Mouse (Mus musculus): ENCODE measurements at regions not wholly inside any gene's neighbourhood (a gene's known extent, or its start where the extent isn't known, plus 50 kb on each side); places are given as distances from the start of the nearest gene placed in this dataset.

GRCm38 (mm10) chr12:58901931-58902330 lies 109.9 kb downstream of the Sec23a start:
- no peak for DNase-seq (ENCODE audit: low spot score in 2 of 2)

DNA sequence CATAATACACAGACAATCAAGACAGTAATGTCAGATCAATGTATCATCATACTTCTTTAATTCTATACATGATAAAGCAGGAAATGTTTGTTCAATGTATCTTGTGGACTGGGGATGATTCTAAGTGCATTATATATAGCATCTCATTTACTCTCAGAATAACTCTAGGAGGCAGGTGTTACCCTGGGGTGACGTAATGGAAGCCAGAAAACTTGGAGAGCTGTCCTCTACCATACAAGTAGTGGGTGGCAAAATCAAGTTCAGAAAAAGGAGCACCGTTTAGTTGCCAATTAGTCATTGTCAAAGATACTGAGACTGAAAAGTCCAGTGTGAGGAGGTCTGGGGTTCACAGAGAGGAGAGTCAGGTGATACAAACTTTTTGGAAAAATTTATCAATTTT lies 136.0 kb downstream of the Sec23a start:
- no peak for DNase-seq (ENCODE audit: low spot score in 2 of 2)

- no peak for DNase-seq (ENCODE audit: low spot score in 2 of 2)
These were observed 139.4 kb downstream of the Sec23a start for GRCm38 (mm10) chr12:58872465-58872864.

GRCm38 (mm10) chr12:58856498-58856897 lies 155.3 kb downstream of the Sec23a start:
- DNase-seq (ENCODE audit: low spot score in 2 of 2) = no peak

- no peak for DNase-seq (ENCODE audit: low spot score in 2 of 2)
These were observed 160.0 kb downstream of the Sec23a start for GRCm38 (mm10) chr12:58851677-58852385.

GRCm38 (mm10) chr12:58829656-58830055 lies 182.2 kb downstream of the Sec23a start:
- DNase-seq (ENCODE audit: low spot score in 2 of 2) = no peak

GRCm38 (mm10) chr12:58827864-58828263 lies 184.0 kb downstream of the Sec23a start:
- no peak for DNase-seq (ENCODE audit: low spot score in 2 of 2)

DNA sequence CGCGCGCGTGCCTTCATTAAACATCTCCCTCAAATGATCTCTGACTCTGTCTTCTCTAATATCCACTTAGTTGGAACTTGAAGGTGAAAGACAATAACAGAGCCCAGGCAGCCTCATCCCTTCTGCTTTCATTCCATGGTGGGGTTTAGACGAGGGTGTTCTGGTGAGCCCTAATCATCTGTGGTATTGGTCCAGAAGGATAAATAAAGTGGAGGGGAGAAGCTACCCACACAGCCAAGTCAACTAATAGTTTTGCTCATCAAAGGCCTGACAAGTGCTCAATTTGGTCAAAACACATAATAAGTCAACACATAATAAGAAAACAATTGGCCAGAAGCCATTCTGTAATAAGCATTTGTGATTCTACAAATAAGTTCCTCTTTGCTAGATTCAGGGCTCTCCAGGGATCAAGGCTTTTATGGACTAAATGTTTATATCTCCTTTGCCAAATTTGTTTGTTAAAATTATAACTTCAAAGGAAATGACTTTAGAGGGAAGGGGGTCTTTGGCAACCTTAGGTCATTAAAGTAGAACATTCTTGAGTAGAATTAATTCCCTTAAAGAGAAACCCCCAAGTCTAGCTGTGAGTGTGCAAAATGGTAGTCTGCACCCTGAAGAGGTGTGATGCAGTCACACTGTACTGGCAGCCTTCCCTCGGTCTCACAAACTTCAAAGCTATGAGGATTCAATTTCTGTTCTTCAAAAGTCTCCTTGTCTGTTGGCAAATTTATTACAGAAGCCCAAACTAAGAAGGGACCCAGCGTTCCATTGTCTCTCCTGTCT lies 186.5 kb downstream of the Sec23a start:
- no peak for DNase-seq (ENCODE audit: low spot score in 2 of 2)

GRCm38 (mm10) chr12:58822971-58823370 lies 188.8 kb downstream of the Sec23a start:
- no peak for DNase-seq (ENCODE audit: low spot score in 2 of 2)

DNA sequence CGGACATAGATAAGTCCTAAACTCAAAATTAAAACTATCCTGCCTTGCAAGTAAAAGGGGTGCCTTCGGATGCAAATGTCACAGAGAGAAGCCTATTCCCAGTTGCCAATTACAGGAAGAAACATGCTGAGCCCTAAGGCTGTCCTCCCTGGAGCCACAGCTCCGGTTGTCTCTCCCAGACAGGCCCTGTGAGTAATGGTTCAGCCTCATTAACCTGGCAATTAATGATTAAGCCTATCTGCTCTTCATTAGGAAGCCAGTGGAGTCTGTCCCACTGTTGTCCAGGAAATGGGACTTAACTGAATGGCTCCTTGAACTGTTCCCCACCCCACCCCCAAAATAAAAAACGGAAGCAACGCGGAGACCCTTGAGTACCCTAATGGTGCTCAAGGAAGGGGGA lies 207.7 kb downstream of the Sec23a start:
- no peak for DNase-seq (ENCODE audit: low spot score in 2 of 2)

- peak; percentile 15 to 47 for DNase-seq (ENCODE audit: low spot score in 2 of 2)
These were observed 209.4 kb downstream of the Sec23a start for GRCm38 (mm10) chr12:58802410-58802809.

All from spleen, postnatal 14 days (tissue).